Mouse (Mus musculus) cortical plate, adult 2 months (tissue): ENCODE measurements at regions not wholly inside any gene's neighbourhood (a gene's known extent, or its start where the extent isn't known, plus 50 kb on each side); places are given as distances from the start of the nearest gene placed in this dataset.
A peak's percentile ranks its signal among the peaks of the same experiment; 100 is the strongest.

Experiments
- CTCF ChIP-seq: fragments of 200-500 bp; IDR thresholded peaks from 2 replicates; pipeline ENCODE4 v1.5.1; 2011; ENCODE audit warnings: mild to moderate bottlenecking, control low read depth, low read length; ENCODE audit not compliant: insufficient read depth; ENCODE audit errors: extremely low read depth
- POLR2A ChIP-seq: fragments of 200-500 bp; IDR thresholded peaks from 2 replicates; pipeline ENCODE4 v1.6.1; 2011; ENCODE audit warnings: mild to moderate bottlenecking, low read length, control low read depth; ENCODE audit not compliant: insufficient read depth; ENCODE audit errors: extremely low read depth

- TF ChIP-seq POLR2A (no peak), CTCF (peak; percentile 54)
These were observed 262.7 kb downstream of the Pmp22 start for GRCm38 (mm10) chr11:63391478-63391877.
